Mouse (Mus musculus) liver, embryonic 14.5 days (tissue): ENCODE results near the gene Sh3rf1. TPM values are rescaled to one million over a fixed set of nuclear protein-coding genes. Genes with fewer than 3 reads are reported as not detected.

Source experiments
- ATAC-seq: fragments of 200-750 bp; cut with Nextera tagmentation; 2 replicates; pipeline ENCODE4 v1.8.0; 2017; ENCODE audit warnings: moderate number of reproducible peaks, mild to moderate bottlenecking, moderate library complexity; ENCODE audit not compliant: insufficient read depth
- DNase-seq, 3 experiments: peaks; one replicate each; pipeline ENCODE4 v3.0.0-alpha.2; 2012 to 2013; ENCODE audit warnings: low read depth in 3 of 3, low spot score in 3 of 3
- H3K27ac ChIP-seq: fragments of 300-500 bp; sonication (generic); 2 replicates; pipeline ENCODE4 v1.5.1; 2014; ENCODE audit warnings: moderate library complexity, mild to moderate bottlenecking, control low read depth, inconsistent platforms
- H3K27me3 ChIP-seq: fragments of 300-500 bp; sonication (generic); 2 replicates; pipeline ENCODE4 v1.6.1; 2014; ENCODE audit warnings: mild to moderate bottlenecking, low read length, moderate library complexity; ENCODE audit not compliant: control insufficient read depth, insufficient read depth
- H3K36me3 ChIP-seq: fragments of 300-500 bp; sonication (generic); replicated peaks from 2 replicates; pipeline ENCODE4 v1.6.1; 2014; ENCODE audit warnings: low read depth; ENCODE audit not compliant: control insufficient read depth, insufficient read depth
- H3K4me1 ChIP-seq, 2 experiments: fragments of 200-500 bp in 1 of 2; fragments of 300-500 bp in 1 of 2; sonication (generic) in 1 of 2; replicated peaks; 2 replicates each; pipeline ENCODE4 v1.6.1; 2012 to 2014; ENCODE audit warnings: antibody characterized with exemption in 1 of 2, inconsistent platforms in 1 of 2, low read length in 1 of 2; ENCODE audit not compliant: control insufficient read depth in 2 of 2, insufficient read depth in 2 of 2
- H3K4me2 ChIP-seq: fragments of 300-500 bp; sonication (generic); 2 replicates; pipeline ENCODE4 v1.6.1; 2014; ENCODE audit warnings: low read depth, mild to moderate bottlenecking, control low read depth, moderate library complexity
- H3K4me3 ChIP-seq, 2 experiments: fragments of 200-500 bp in 1 of 2; fragments of 300-500 bp in 1 of 2; sonication (generic) in 1 of 2; 2 replicates each; pipeline ENCODE4 v1.5.1; 2012 to 2014; ENCODE audit warnings: low read depth in 2 of 2, low read length in 2 of 2, mild to moderate bottlenecking in 2 of 2, control low read depth in 1 of 2, inconsistent platforms in 1 of 2, moderate library complexity in 1 of 2; ENCODE audit not compliant: insufficient read depth in 1 of 2
- H3K9ac ChIP-seq: fragments of 300-500 bp; sonication (generic); replicated peaks from 2 replicates; pipeline ENCODE4 v1.6.1; 2014; ENCODE audit warnings: mild to moderate bottlenecking, control low read depth, moderate library complexity
- H3K9me3 ChIP-seq: fragments of 300-500 bp; sonication (generic); 2 replicates; pipeline ENCODE4 v1.6.1; 2016; ENCODE audit warnings: low read length, mixed read lengths; ENCODE audit not compliant: control insufficient read depth
- CTCF ChIP-seq: IDR thresholded peaks from 2 replicates; pipeline ENCODE4 v1.5.1; 2016; ENCODE audit warnings: antibody characterized with exemption, low read depth, control low read depth
- EP300 ChIP-seq: IDR thresholded peaks from 2 replicates; pipeline ENCODE4 v1.6.1; 2016; ENCODE audit warnings: antibody characterized with exemption, low read depth
- WGBS: fragments of 180-500 bp; shearing (Covaris S2); extraction: QIAGEN DNeasy Blood & Tissue Kit; methylation state at CpG from one replicate; pipeline ENCODE4 v1.1.7; 2014; ENCODE audit not compliant: insufficient replicate concordance; 5-methylcytosine and 5-hydroxymethylcytosine counted together
- polyA plus RNA-seq, 2 experiments: library from polyadenylated mRNA; depleted of rRNA in 1 of 2; stranded (reverse) in 1 of 2; unstranded in 1 of 2; fragments of >200 nt; fragmentation: Nextera tagmentation in 1 of 2; extraction: Ambion mirVana in 1 of 2; gene quantifications; 2 replicates each; pipeline versions ENCODE4 v1.2.1 to v1.2.3; 2012 to 2014

Gene Sh3rf1
- polyA plus RNA-seq (2012; rRNA removed), result 0.55 and 0.61 TPM in 2 replicates
- 0.75 and 0.85 TPM in 2 replicates for polyA plus RNA-seq (2014; fragmentation: Nextera tagmentation; extraction: Ambion mirVana)

DNA sequence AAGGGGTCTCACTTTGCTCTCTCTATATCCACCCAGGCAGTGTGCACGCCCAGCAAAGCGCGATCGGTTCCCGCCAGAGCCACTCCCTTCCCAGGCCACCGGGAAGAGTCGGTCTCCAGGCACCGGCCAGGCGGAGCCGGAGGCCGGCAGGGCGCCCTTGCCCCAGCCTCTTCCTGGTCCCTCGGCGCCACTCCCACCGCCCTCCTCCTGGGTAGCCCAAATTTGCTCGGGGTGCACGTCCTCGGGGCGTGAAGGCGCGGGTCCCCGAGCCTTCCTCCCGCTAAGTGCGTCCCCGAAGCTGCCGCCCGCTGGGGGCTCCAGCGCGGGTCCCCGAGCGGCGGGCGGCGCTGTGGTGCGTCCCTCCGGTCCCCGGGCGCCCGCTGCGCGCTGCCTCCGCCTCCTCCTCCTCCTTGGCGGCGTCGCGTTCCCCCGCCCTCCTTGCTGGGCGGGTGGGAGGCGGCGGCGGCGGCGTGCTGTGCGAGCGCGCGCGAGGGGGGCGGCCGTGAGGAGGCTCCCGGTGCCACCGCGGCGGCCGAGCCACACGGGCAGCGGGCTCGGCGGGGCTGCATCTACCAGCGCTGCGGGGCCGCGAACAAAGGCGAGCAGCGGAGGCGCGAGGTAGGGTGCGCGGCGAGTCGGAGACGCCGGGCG, at the start of gene Sh3rf1:
TSS of gene Sh3rf1 (plus strand) at position 144 of the 651 bp plus-strand sequence.
- no peaks in the 10 kb centered on the region; a peak in 1 of 4 replicates for H3K4me1 ChIP-seq
- peak within 1 kb of the TSS; percentile 57 to 68 for H3K4me3 ChIP-seq
- H3K27ac ChIP-seq, result no peak within 1 kb of the TSS
- WGBS, result 1% methylated on average over 61 of the region's 84 CpGs
- peak; percentile 89 for ATAC-seq
- peak; percentile 32 to 41 (median 33) for DNase-seq
- no peaks in the 10 kb centered on the region for H3K36me3 ChIP-seq
- peak within 1 kb of the TSS; percentile 75 for H3K4me2 ChIP-seq
- H3K27me3 ChIP-seq, result peaks cover 7% of the 10 kb centered on the region
- H3K9ac ChIP-seq, result peak within 1 kb of the TSS; percentile 55
- H3K9me3 ChIP-seq, result no peaks in the 10 kb centered on the region
- TF ChIP-seq EP300, result no peak
- TF ChIP-seq CTCF, result no peak

DNA sequence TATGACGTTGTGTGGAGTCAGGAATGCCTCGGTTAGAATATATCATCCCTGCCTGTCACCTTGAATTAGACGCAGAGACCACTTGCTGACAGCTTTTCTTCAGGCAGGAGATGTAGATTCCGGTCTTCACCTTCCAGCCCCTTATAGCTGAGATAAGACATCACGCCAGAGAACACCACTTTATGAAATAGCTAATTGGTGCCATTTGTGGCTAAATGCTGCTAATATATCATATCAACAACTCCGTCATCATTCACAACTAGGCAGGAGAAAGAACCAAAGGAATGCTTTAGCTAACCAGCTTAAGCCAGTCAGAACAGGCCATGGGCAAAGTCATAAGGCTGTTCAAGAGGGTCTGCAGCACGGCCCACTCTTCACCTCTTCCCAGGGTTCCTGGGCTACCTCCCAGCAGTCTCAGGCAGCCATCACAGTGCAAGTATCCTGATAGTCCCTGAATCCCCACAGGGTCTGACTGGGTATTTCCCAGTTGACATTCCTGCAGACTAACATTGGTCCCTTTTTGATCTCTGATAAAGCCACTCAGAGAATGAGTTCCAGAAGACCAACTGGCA, 49.7 kb upstream of the Sh3rf1 start:
- TF ChIP-seq EP300, result no peak
- TF ChIP-seq CTCF, result no peak
- Histone ChIP-seq H3K36me3 (no peaks in the 10 kb centered on the region), H3K9ac (no peak overlapping the region), H3K9me3 (no peaks in the 10 kb centered on the region), H3K4me1 (no peaks in the 10 kb centered on the region), H3K4me2 (no peak overlapping the region), H3K4me3 (no peak overlapping the region), H3K27ac (no peak overlapping the region), H3K27me3 (no peaks in the 10 kb centered on the region)
- WGBS, result 68% methylated on average over 7 of the region's 7 CpGs
- DNase-seq, result no peak
- ATAC-seq, result no peak

DNA sequence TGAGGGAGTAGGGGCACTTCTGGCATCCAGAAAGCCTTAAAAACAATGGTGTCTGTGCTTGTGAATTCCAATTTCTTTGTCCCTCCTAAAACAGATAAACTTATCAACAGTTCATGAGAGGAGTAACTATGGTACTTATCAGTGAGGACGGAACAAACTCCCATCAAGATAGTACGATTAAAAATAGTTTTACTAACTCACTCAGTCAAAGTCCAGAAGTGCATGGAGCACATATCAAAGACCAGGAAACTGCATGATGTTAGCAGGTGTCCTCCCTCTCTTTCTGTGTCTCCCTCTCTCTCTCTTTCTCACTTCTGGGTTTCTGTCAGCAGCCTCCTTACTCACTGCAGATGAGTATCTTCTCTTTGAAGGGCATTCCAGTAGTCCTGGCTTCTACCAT, 47.8 kb upstream of the Sh3rf1 start:
- H3K27me3 ChIP-seq, result no peaks in the 10 kb centered on the region
- ATAC-seq, result no peak
- no peaks in the 10 kb centered on the region for H3K36me3 ChIP-seq
- H3K4me3 ChIP-seq, result no peak overlapping the region
- H3K27ac ChIP-seq, result no peak overlapping the region
- H3K4me2 ChIP-seq, result no peak overlapping the region
- no peaks in the 10 kb centered on the region for H3K9me3 ChIP-seq
- no peak for DNase-seq
- 48% methylated on average over 2 of the region's 2 CpGs for WGBS
- no peak overlapping the region for H3K9ac ChIP-seq
- TF ChIP-seq EP300, result no peak
- TF ChIP-seq CTCF, result no peak
- H3K4me1 ChIP-seq, result no peaks in the 10 kb centered on the region

DNA sequence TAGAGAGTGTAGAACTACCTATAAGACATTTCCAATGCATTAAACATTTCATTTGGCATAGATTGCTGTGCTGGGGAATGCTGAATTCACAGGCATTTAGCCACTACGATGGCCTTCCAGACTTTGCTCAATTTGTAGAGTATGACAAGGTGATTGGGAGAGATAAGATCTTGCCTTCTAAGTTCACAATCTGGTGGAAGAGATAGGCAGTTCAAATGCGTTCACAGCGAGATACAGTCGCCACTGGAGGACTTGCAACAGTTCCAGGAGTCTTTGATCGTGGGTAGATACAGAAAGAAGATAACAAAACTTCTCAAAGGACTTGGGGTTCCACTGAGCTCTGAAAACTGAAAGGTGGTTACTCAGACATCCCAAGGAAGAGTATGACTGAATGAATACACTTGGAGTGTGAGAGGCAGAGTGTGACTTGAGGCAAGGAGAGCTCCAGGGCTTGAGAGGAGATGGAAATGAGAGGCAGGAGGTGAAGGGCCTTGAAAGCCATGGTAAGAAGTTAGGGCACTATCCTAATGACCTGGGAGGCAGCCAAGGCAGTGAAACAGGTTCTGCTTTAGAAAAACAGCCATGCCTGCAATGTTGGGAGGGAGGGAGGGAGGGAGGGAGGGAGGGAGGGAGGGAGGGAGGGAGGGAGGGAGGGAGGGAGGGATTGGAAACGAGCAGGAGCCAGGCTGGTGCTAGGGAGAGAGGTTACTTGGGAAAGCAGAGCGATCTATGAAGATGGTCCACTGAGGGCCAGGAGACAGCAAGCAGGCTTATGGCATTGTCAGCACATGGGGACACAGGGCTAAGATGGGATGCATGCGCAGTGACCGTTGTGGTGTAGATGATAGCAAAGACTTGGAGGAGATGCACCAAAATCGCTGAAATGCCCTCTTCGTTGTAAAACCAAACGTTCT, 45.7 kb upstream of the Sh3rf1 start:
- WGBS, result 40% methylated on average over 12 of the region's 12 CpGs
- no peak for DNase-seq
- H3K4me1 ChIP-seq, result no peaks in the 10 kb centered on the region
- TF ChIP-seq CTCF (no peak), EP300 (no peak)
- no peak overlapping the region for H3K27ac ChIP-seq
- H3K27me3 ChIP-seq, result no peaks in the 10 kb centered on the region
- H3K4me3 ChIP-seq, result no peak overlapping the region
- H3K9me3 ChIP-seq, result no peaks in the 10 kb centered on the region
- H3K36me3 ChIP-seq, result no peaks in the 10 kb centered on the region
- no peak for ATAC-seq
- no peak overlapping the region for H3K9ac ChIP-seq
- no peak overlapping the region for H3K4me2 ChIP-seq

DNA sequence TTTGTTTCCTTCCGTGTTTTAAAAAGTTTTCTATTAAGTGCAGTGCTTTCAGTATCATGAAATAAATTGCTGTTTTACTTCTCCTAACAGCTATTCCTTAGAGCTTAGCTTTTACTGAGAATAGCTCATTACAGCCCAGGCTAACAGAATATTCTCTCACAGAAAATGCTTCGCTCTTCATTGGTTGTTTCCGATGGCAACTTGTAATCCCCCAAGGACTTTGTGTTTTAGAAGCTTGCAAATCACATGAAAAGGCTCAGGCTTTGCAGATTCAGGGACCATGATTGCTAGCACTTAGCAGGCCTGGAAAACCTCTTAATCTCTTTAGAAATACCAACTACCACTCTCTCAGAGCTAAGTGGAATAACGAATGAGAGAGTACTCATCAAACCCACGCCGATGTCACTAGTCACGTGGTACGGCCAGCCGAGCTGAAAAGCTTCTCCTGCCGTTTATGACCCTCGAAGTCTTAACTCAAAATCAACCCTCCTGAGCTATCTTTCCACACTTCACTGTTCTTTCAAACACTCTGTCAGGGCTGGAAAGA, 45.0 kb upstream of the Sh3rf1 start:
- H3K27me3 ChIP-seq, result no peaks in the 10 kb centered on the region
- no peak overlapping the region for H3K4me2 ChIP-seq
- no peaks in the 10 kb centered on the region for H3K36me3 ChIP-seq
- no peaks in the 10 kb centered on the region for H3K9me3 ChIP-seq
- TF ChIP-seq EP300 (no peak), CTCF (no peak)
- no peaks in the 10 kb centered on the region for H3K4me1 ChIP-seq
- H3K27ac ChIP-seq, result no peak overlapping the region
- H3K4me3 ChIP-seq, result no peak overlapping the region
- ATAC-seq (no peak), DNase-seq (no peak)
- no peak overlapping the region for H3K9ac ChIP-seq
- WGBS, result 73% methylated on average over 11 of the region's 11 CpGs
